Mouse (Mus musculus): Measurements from ENCODE around the gene Exoc3l.
"Not testable (repeated sequence)": the region's sequence is repeated elsewhere in the genome, so short reads cannot be mapped to it uniquely, and the experiment has no call there.

DNA sequence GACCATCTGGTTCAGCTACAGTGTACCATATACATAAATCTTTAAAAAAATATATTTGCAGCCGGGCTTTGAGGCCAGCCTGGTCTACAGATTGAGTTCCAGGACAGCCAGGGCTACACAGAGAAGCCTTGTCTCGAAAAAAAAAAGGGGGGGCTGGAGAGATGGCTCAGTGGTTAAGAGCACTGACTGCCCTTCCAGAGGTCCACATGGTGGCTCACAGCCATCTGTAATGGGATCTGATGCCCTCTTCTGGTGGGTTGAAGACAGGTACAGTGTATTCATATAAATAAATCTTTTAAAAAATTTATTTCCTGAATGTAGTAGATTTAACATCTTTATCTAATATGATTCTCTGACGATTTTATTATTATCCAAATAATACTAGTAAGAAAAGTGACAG lies 4.1 kb downstream of the Exoc3l start:
- TF ChIP-seq POLR2A (IDR thresholded peaks at IDR 0.05; ENCODE audit: borderline replicate concordance, extremely low read depth, low read depth, low read length); CTCF (IDR thresholded peaks at IDR 0.05; ENCODE audit: insufficient read depth, low read length): not testable (repeated sequence)
